Mouse (Mus musculus): Measurements from ENCODE around the gene Mpped2.

Gene Mpped2

DNA sequence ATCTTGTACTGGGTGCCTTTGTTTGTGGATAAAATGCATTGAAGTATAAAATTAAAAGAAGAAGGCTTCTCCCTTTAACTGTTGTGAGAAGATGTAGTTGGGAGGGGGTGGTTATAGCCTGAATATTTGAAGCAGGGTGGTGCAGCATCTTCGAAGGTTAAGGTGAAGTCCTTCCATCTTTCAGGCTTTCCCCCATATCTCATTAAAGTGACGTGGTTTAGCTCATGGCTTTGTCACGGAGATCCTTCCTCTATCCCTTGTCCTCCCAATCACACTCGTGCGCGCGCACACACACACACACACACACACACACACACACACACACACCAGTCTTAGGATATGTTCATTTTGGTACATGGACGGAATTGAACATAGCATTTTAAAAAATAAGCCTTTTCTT, 3.3 kb downstream of the Mpped2 start:
- DNase-seq (ENCODE audit: low spot score in 2 of 2), result no peak

DNA sequence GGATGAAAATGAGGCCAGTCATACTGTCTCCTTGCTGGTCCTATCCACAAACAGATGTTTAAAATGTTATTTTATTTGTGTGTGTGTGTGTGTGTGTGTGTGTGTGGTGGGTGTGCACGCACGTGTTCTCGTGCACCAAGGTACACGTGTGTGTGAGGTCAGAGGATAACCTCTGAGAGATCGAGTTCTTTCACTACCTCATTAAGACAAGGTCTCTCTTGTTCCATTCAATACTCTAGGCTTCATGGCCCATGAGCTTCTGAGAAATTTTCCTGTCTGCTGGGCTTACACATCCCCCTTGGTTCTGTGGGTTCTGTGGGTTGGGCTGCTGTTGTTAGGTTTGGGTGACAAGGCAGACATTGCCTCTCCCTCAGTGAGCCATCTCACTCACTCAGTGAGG, 12.6 kb downstream of the Mpped2 start:
- no peak for DNase-seq (ENCODE audit: low spot score in 2 of 2)

DNA sequence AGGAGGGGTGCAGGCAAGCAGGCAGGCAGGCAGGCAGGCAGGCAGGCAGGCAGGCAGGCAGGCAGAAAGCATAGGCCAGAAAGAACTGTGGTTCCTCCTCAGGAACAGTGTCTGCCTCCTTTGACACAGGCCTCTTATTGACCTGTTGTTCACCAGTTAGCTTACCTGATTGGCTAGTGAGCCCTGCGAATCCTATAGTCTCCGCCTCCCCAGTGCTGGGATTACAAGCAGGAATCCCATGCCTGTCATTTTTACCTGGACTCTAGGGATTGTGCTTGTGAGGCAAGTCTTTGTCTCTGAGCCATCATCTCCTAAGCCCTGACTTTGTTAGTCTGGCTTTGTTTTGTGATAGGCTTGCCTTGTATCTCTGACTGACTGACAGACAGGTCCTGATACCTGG, 14.1 kb downstream of the Mpped2 start:
- no peak for DNase-seq (ENCODE audit: low spot score in 2 of 2)

DNA sequence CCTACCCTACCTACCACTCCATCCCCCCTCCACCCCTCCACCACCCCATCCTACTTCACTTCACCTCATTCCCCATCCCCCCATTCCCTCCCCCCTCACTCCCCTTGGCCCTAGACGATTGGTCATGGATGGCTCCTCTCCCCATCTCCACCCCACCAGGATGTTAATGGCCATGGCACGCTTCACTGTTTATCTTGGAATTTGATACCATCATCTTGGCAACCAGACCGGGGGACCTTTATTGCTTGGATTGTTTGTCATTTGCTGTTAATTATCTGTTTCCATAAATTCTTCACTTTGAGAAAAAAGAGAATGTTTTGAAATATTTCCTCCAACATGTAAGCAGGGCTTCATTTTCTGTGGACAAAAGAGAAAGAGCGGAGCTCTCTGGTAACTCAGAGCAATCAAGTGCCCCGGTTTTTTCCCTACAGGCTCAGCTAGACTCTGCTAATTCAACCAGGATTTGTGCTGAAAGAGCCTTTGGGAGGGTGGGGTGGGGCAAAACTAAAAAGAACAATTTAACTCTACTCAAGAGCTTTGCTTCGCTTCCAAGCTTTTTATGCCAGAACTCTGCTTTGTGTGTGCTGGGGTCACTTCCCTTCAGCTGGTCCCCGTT, 17.9 kb downstream of the Mpped2 start:
- no peak for DNase-seq (ENCODE audit: low spot score in 2 of 2)

DNA sequence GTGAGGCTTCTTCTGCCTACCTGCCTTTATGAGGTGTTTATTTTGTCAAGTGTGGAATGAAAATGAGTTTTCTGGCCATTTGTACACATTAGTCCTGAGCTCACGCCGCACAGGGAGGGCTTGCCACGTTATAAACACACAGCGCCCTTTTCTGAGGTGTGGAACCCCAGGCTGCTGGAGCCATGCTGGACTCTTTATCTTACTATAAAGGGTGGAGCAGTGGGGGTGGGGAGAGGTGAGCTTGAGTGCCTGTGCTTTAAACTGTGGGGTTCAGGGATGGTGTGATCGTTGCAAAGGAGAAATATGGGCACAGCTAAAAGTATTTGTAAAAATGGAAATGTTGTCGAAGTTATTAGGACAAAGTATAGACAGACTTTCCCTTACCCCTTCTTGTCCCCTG, 18.4 kb downstream of the Mpped2 start:
- DNase-seq (ENCODE audit: low spot score in 2 of 2), result no peak

DNA sequence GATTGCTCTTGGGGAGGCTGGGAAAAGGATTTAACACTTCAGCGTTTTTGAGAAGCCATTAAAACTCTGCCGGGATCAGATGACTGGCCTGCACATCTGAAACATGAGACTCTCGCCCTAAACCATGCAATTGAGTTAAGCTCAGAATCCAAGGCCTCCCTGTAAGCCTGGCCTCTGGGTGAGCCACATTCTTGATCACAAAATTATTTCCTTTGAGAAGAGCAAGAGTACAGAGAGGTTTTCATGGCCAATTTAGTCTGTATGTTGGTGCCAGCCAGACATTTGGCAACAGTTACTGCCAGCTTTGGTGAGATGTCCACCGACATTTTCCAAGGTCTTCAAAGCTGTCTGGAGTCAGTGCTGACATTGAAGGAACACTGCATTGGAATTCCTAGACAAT, 20.1 kb downstream of the Mpped2 start:
- DNase-seq (ENCODE audit: low spot score in 2 of 2), result no peak

DNA sequence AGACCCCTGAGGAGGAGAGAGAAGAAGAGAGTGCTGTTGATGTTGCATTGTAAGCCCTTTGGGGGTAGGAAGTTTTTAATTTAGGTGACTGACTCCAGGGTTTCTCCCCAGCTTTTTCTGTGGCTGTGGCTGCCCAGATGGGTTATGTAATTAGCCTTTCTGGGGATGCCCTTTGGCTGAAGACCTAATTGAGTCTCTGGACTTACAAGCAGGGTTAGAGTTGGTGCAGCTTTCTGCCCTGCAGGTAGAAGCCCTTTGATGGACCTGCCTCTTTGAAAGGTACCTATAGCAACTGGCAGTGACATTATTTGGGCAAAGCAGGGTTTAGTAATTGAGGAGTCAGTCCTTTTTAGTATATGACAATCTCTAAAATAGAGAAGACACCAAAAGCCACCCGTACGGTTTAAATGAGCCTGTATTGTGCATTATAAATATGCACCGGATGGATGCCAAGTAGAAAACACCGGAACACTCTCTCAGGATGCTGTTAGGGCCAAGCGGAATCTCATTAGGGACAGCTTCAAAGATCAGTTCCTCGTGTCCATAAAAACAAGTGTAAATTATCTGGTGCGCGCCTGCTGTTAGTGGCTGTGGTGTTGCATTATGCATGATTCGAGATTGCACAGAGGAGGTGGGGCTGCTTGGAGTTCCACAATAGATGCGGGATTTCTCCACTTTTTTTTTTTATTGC, 22.8 kb downstream of the Mpped2 start:
- no peak for DNase-seq (ENCODE audit: low spot score in 2 of 2)

DNA sequence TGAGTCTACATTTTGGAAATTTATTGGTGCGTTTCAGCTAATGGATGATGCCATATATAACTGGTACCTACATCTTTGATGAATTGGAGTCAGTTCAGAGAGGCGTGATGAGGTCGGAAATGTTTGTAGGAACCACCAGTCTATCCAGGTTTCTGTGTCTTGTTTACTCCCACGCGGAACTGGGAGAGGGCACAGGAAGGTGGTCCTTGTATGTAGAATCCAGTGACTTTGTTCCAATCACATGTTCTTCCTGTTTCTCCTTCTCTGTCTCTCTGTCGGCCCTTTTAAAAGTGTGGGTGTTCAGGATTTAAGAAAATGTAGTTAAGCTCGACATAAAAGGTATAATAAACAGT, 23.3 kb downstream of the Mpped2 start:
- DNase-seq (ENCODE audit: low spot score in 2 of 2), result no peak

DNA sequence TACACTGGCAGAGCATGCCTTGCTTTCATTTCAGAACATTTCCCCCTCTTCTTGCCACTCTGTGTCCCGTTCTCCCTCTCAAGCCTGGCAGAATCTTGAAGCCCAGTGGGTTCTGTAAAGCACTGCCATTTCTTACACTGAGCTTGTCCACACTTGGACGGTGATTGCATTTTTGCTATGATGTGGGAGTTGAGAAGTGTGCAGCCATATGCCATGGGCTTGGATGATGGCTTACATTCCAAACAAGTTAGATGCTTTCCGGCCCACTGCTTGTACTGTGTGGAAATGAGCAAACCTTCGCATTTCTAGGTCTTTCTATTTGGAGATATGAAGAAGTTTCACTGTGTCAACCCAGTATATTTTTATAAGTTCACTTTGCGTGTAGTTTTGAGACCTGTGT, 25.8 kb downstream of the Mpped2 start:
- DNase-seq (ENCODE audit: low spot score in 2 of 2), result peak in 1 of 2 experiments; percentile 16

DNA sequence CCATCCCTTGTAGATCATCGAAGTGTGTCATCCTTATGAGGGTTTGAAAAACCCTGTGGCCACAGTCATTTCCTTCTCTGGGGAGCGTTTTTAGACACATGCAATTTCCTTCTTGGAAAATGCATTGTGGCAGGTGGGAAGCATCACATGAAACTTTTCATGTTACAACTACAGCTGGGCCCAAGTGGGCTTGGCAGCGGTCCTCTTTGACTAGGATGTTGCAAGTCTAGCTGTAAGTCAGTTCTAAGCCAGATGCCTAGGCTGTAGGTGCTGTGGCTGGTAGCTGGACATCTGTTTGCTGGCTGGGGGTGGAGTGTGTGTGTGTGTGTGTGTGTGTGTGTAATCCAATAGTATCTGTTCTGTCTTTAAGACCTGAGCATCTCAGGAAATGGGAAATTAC, 26.4 kb downstream of the Mpped2 start:
- peak in 1 of 2 experiments; percentile 11 for DNase-seq (ENCODE audit: low spot score in 2 of 2)

DNA sequence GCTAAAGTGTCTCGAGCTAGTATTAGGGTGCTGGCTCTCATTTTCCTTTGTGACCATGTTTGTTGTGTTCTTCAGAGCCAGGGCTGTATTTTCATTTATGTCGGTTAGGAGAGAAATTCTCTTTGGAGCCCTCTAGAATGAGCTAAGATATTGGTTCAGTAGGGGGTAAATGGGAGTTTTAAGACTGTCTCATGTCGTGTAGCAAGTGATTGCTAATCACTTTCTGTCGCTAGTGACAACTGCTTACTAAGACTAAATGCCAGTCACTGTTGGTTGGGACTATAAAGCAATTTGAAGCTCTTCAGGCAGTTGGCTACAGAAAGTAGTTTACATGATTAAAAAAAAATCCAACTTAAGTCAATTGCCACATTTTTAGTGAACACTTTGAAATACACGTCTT, 27.6 kb downstream of the Mpped2 start:
- DNase-seq (ENCODE audit: low spot score in 2 of 2), result no peak

DNA sequence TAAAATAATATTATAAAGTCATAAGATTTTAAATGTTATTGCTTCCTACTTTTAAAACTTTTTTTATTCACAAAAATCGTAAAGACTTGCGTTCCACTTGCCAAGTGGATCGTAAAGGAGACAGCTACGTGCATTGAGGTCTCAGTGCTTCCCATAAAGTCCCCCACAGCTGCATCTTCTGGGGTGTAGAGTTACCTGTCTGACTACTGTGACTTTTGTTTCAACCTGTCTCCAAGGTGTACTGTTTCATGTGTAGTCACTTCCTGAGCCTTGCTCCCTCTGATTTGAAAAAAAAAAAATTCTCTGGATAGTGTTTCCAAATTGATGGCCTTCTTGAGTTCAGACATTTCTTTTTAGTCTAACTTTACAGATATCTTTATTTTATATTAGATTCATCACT, 29.0 kb downstream of the Mpped2 start:
- DNase-seq (ENCODE audit: low spot score in 2 of 2), result no peak

DNA sequence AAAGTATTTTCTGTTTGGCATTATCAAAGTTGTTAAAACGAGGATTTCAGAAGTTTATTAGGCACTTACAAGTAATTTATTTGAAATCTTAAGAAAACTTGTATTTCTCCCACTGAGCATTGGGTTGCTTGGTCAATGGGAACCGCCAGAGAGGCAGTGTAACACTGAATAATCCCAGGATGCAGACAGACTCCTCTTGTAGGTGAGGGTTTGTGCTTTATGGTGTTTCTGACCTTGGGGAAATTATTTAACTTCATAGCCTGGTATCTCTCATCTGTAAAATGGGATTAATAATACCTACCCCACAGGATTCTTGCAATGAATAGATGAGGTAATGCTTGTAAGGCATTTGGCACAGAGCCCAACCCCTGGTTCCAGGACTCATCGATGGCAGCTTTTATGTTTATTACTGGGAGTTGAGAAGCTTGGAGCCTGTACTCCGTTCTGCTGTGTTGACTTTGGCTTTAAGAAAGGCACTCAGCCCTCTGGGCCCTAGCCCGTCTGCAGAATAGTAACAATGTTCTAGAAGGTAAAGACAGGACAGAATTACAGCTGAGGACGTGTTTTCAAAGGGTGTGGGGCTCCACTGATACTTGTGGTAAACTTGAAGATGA, 37.0 kb downstream of the Mpped2 start:
- no peak for DNase-seq (ENCODE audit: low spot score in 2 of 2)

DNA sequence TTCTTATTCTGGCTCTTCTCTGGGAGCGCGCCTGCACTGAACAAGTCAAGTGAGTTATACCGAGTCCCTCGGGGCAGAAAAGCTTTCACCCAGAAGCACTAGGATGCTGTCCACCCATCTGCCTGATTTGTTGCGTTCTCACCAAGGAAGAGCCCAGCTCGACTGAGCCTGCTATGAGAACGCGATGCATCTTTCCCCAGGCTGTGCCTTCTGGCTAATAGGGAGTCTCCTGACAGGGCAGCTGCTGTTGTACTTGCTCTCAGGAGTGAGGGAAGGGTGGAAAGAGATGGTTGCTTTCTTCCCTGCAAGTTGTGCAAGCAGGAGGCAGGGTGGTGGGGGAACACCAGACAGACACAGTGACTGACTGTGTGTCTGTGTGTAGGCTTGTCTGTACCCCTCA, 37.5 kb downstream of the Mpped2 start:
- no peak for DNase-seq (ENCODE audit: low spot score in 2 of 2)

DNA sequence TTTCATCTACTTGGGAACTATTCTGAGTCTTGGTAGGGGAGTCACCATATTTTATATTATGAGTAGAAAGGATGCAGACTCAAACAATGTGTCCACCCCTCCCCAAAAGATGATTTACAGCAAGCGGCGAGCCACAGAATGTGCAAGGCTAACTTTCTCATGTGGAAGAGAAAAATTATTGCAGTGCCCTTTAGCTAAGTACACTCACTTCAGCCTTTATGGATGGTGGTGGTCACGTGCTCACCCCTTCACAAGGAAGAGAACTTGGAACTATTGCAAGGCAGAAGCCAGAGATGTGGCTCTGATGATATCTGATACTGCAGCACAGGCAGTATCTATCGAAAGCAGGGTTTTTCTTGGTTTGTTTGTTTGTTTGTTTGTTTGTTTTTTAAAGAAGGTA, 38.4 kb downstream of the Mpped2 start:
- DNase-seq (ENCODE audit: low spot score in 2 of 2), result no peak

DNA sequence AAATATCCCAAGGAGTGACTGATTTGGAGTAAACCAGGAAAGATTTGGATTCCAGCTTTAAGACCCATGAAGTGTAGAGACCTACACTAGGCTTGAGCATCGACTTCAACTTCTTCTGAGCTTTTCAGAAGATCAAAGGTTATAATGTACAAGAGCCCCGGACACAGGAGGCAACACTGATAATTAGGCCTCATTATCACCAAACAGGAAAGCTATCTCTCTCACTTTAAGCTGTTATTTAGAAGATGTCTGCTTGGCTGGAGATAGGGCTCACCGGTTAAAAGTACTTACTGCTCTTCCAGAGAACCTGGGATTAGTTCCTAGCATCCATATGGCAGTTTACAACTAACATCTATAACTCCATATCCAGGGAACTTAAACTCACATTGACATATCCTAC, 39.1 kb downstream of the Mpped2 start:
- DNase-seq (ENCODE audit: low spot score in 2 of 2), result no peak

DNA sequence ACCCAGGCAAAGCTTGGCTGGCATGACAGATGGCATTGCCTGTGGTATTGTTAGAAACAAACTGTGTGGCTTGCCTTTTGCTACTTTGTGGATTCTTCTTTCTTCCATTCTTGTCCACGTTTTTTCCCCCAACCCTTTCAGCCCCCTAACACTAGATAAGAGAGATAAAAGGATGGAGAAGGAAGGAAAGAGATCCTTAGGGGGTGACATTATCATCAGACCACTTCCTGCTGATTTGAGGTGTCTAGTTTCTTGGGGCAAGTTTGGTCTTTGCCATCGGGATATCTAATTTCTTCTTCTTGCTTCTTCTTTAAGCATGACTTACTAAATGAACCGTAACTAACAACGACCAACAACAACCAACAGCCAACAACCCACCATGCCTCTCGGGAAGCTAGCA, 40.3 kb downstream of the Mpped2 start:
- DNase-seq (ENCODE audit: low spot score in 2 of 2), result no peak

DNA sequence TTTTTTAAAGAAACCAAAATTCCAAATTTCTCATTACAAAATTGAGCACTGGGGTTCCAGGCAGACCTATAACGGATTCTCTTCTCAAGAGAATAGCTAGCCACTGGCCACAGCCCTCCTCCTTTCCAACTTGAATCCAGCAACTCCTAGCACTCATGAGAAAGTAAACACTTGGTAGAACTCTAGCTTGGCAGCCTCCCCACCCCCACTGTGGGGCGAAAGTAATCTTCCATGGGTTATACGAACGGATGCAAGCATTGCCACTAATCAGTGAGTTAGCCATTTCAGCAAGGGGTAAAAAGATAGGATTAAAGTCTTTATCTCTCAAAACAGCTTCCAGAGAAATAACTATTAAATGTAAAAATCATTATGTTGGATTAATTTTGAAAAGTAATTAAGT, 40.9 kb downstream of the Mpped2 start:
- DNase-seq (ENCODE audit: low spot score in 2 of 2), result no peak

DNA sequence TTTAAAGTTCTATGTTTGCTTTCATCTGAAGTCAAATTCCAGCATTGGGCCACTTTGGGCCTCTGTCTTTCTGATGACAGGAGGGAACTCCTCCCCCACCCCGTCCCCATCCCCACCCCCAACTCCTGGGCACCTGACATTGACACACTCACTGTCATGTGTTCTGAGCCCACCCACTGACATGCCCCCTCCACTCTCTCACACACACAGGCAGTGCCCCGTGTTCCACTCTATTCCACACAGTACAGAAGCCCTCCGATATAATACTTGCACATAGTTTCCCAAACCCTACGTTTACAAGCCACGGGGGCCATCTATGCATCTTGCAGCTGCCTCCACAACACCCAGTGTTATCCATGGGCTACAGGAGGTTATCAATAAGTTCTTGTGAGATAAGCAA, 42.1 kb downstream of the Mpped2 start:
- no peak for DNase-seq (ENCODE audit: low spot score in 2 of 2)

DNA sequence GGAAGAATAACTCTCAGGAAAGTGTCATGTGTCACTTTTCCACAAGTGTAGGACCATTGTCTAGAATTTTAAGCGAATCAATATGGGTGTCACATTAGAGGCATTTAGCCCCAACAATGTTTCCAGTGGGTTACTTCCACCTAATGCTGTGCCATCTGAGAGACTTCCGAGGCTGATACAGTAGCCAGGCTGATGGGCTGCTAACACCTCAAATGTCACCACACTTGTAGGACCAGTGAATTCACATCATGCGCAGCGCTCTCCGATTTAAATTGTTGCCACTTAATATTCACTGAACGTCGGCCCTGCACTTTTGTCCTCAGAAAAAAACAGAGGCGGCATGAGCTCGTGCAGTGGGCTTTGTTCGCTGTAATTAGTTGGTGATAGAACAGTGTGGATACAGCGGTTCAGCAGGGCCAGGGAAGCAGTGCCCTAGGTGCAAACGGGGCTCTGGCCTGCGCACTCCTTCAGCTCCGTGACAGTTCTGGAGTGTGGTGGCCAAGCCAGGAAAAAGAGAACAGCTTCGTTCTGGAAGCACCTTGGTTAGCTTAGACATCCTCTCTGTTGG, 42.8 kb downstream of the Mpped2 start:
- DNase-seq (ENCODE audit: low spot score in 2 of 2), result no peak

DNA sequence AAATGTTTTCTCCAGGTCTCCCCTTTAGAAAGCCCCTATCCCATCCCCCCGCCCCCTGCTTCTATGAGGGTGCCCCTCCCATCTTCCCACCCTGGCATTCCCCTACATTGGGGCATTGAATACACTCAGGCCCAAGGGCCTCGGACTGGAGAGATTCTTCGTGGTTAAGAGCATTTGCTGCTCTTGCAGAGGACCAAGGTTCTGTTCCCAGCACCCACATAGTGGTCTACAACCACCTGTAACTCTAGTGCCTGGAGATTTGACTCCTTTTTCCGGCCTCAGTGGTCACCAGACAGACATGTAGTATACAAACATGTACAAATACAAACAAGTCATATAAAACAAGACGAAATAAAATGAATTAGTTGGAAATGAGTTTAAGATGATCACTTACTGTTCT, 45.9 kb downstream of the Mpped2 start:
- no peak for DNase-seq (ENCODE audit: low spot score in 2 of 2)

DNA sequence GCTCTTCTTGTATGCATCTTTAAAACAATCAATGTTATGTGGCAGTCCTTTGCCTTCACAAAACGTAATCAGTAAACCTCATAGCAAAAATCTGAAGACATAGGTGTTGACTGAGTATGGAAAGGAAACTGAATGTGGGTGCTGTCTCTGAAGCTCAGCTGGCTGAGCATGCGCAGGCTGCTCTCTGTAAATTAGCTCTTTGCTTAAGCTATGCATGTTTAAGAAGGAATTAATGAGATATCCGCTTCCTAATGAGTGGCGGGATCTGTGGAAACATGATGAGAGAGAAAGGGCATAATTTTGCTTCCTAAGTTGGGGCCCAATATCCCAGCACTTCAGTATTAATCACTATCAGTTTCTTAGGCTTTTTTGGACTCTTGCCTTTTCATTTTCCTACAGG, 51.0 kb downstream of the Mpped2 start:
- no peak for DNase-seq (ENCODE audit: low spot score in 2 of 2)

DNA sequence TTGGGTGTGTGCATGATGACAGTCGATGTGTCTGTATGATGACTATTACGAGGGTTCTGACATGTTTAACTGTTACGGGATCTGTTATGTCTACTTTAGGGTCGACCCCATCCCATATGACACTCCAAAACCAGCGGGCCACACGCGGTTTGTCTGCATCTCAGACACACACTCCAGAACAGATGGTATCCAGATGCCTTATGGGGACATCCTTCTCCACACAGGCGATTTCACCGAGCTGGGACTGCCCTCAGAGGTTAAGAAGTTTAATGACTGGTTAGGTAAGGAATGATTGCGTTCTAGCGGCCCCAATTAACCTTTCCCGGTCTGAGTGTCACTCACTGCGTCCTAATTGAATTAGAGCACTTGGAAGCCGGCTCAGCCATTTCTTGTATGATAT, 51.5 kb downstream of the Mpped2 start:
- no peak for DNase-seq (ENCODE audit: low spot score in 2 of 2)
